Mouse (Mus musculus): Measurements from ENCODE around the gene Arhgap23. TPM values are rescaled to one million over a fixed set of nuclear protein-coding genes. Genes with fewer than 3 reads are reported as not detected.

Gene Arhgap23
- total and polyA plus RNA-seq, 3 experiments = 1.2 to 5.6 (median 4.2) TPM

DNA sequence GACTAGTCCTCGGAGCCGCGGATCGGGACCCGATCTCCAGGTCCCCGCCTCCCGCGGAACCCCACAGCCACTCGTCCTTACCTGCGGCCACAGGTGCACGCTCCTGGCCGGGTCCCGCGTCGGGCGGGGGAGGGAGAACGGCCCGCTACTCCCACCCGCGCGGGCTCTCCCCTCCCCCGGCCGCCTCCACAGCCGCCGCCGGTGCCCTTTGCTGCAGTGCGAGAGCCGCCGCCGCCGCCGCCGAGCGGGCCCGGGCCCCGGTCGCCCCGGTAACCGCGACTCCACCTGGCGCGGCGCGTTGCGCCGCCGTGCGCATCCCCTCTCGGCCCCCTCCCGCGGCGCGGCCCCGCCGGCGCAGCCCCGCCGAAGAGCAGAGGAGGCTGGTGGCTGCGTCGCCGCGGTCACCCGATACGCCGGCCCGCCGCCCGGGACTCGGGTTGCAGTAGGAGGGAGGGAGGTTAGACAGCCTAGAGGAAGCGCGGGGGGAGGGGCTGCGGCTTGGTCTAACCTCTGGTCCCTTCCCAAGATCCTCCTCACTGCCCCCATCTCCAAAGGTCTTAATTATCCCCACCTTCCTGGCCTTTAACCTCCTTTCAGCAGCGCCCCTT lies 131.6 kb downstream of the Arhgap23 start:
- H3K9me3 ChIP-seq (replicated peaks; ENCODE audit: low read length) = peaks cover 3% of the 10 kb centered on the region
- peaks cover 100% of the 10 kb centered on the region for H3K27me3 ChIP-seq (replicated peaks)
- H3K79me2 ChIP-seq (replicated peaks; ENCODE audit: control insufficient read depth, extremely low read depth, insufficient read depth, poor library complexity, severe bottlenecking) = no peaks in the 10 kb centered on the region
- H3K27ac ChIP-seq (ENCODE audit: insufficient read depth, low read depth) = no peak overlapping the region
- H3K4me2 ChIP-seq (ENCODE audit: insufficient read depth, low read depth, poor library complexity, severe bottlenecking) = peak overlapping the region; percentile 81
- dilution Hi-C loops (cut with MboI; ENCODE audit: extremely low pct_ligation_motif_present, extremely low pct_unique_long_range_greater_than_20kb, low sequenced_read_pairs) = no loop called here
- H3K36me3 ChIP-seq (replicated peaks in 1 of 2; ENCODE audit: control insufficient read depth in 1 of 2, insufficient read depth in 1 of 2, low read length in 1 of 2) = no peaks in the 10 kb centered on the region
- DNase-seq (ENCODE audit: extremely low read depth) = no peak
- H3K9ac ChIP-seq (ENCODE audit: insufficient read depth, low read depth) = no peak overlapping the region
- peak overlapping the region in 1 of 3 experiments; percentile 36 for H3K4me3 ChIP-seq (replicated peaks in 1 of 3; ENCODE audit: low read depth in 2 of 3, low read length in 2 of 3, poor library complexity in 1 of 3)
- TF ChIP-seq BHLHE40 (IDR thresholded peaks at IDR 0.05; ENCODE audit: low read depth, low read length) = no peak
- TF ChIP-seq TCF12 (IDR thresholded peaks at IDR 0.05; ENCODE audit: low read depth, low read length) = no peak
- TF ChIP-seq EP300 (IDR thresholded peaks at IDR 0.05; ENCODE audit: low read length) = no peak
- no peak for TF ChIP-seq MAZ (IDR thresholded peaks at IDR 0.05; ENCODE audit: low read depth, low read length)
- TF ChIP-seq USF2 (conservative IDR thresholded peaks at IDR 0.05; ENCODE audit: low read depth, low read length) = no peak
- TF ChIP-seq MAFK (IDR thresholded peaks at IDR 0.05; ENCODE audit: insufficient replicate concordance, low read length) = no peak
- no peak for TF ChIP-seq PAX5 (IDR thresholded peaks at IDR 0.05; ENCODE audit: low read length)
- no peak for TF ChIP-seq CTCF (conservative IDR thresholded peaks at IDR 0.05 in 1 of 2, IDR thresholded peaks at IDR 0.05 in 1 of 2; ENCODE audit: low read depth in 2 of 2, low read length in 2 of 2)
- TF ChIP-seq RAD21 (IDR thresholded peaks at IDR 0.05; ENCODE audit: low read depth, low read length) = no peak
- TF ChIP-seq KAT2A (IDR thresholded peaks at IDR 0.05; ENCODE audit: insufficient replicate concordance, low read length) = no peak
- TF ChIP-seq ZKSCAN1 (IDR thresholded peaks at IDR 0.05; ENCODE audit: borderline replicate concordance, low read depth, low read length) = no peak
- no peak for TF ChIP-seq ZNF384 (IDR thresholded peaks at IDR 0.05; ENCODE audit: low read depth, low read length)
- TF ChIP-seq ZC3H11A (IDR thresholded peaks at IDR 0.05; ENCODE audit: low read depth, low read length) = no peak
- no peak for TF ChIP-seq POLR2AphosphoS2 (IDR thresholded peaks at IDR 0.05; ENCODE audit: low read depth, low read length)
- no peak for TF ChIP-seq MAX (IDR thresholded peaks at IDR 0.05; ENCODE audit: low read length)
- TF ChIP-seq UBTF (IDR thresholded peaks at IDR 0.05; ENCODE audit: low read depth, low read length) = peak; percentile 63; the same call in 1 of the 2 replicates
- no peak for TF ChIP-seq E2F4 (IDR thresholded peaks at IDR 0.05; ENCODE audit: insufficient replicate concordance, low read depth, low read length)
- TF ChIP-seq MXI1 (IDR thresholded peaks at IDR 0.05; ENCODE audit: low read depth, low read length) = no peak
- TF ChIP-seq IRF4 (IDR thresholded peaks at IDR 0.05; ENCODE audit: low read depth, low read length) = peak; percentile 26; the same call in 1 of the 2 replicates
- no peak for TF ChIP-seq RCOR1 (conservative IDR thresholded peaks at IDR 0.05; ENCODE audit: low read depth, low read length)
- no peak for TF ChIP-seq POLR2A (IDR thresholded peaks at IDR 0.05; ENCODE audit: low read depth, low read length)
- TF ChIP-seq JUND (conservative IDR thresholded peaks at IDR 0.05; ENCODE audit: low read depth, low read length) = no peak
- TF ChIP-seq HCFC1 (IDR thresholded peaks at IDR 0.05; ENCODE audit: low read depth, low read length) = no peak; the same call in 1 of the 2 replicates
- no peak for TF ChIP-seq ZMIZ1 (IDR thresholded peaks at IDR 0.05; ENCODE audit: low read depth, low read length)
- no peak for TF ChIP-seq MYC (IDR thresholded peaks at IDR 0.05; ENCODE audit: low read depth, low read length)
- TF ChIP-seq CHD2 (IDR thresholded peaks at IDR 0.05; ENCODE audit: low read length) = 0 out of 2 replicates have a peak, but pooled peaks have one; percentile 27
- TF ChIP-seq TBP (conservative IDR thresholded peaks at IDR 0.05; ENCODE audit: low read depth, low read length) = no peak
- TF ChIP-seq CHD1 (IDR thresholded peaks at IDR 0.05; ENCODE audit: low read depth, low read length) = no peak
- peak; percentile 27 for TF ChIP-seq NRF1 (IDR thresholded peaks at IDR 0.05; ENCODE audit: low read depth, low read length)
- peak; percentile 29; the same call in 1 of the 2 replicates for TF ChIP-seq MEF2A (IDR thresholded peaks at IDR 0.05; ENCODE audit: borderline replicate concordance, low read depth, low read length)
- TF ChIP-seq SIN3A (IDR thresholded peaks at IDR 0.05; ENCODE audit: low read length) = no peak
- TF ChIP-seq SMC3 (IDR thresholded peaks at IDR 0.05; ENCODE audit: low read depth, low read length) = no peak
- TF ChIP-seq JUN (IDR thresholded peaks at IDR 0.05; ENCODE audit: insufficient read depth, low read depth, low read length) = no peak
- TF ChIP-seq NELFE (IDR thresholded peaks at IDR 0.05; ENCODE audit: low read depth, low read length) = no peak
- TF ChIP-seq USF1 (IDR thresholded peaks at IDR 0.05; ENCODE audit: low read depth, low read length) = no peak
- no peak for TF ChIP-seq ELF1 (IDR thresholded peaks at IDR 0.05; ENCODE audit: low read depth, low read length)
- TF ChIP-seq ETS1 (conservative IDR thresholded peaks at IDR 0.05; ENCODE audit: low read depth, low read length) = no peak
- TF ChIP-seq GABPA (IDR thresholded peaks at IDR 0.05; ENCODE audit: insufficient replicate concordance, low read depth, low read length) = no peak
- peaks cover 5 to 9% of the 10 kb centered on the region in 2 experiments for H3K4me1 ChIP-seq (ENCODE audit: control insufficient read depth in 1 of 2, insufficient read depth in 2 of 2)
- in situ Hi-C loops (cut with MboI; ENCODE audit: low pct_ligation_motif_present, low pct_unique_long_range_greater_than_20kb, low sequenced_read_pairs) = no loop called here
